Mouse (Mus musculus) hindbrain, embryonic 14.5 days (tissue): ENCODE data around the gene Ppcs. TPM values are rescaled to one million over a fixed set of nuclear protein-coding genes. Genes with fewer than 3 reads are reported as not detected.

Source experiments
- ATAC-seq: fragments of 200-750 bp; cut with Nextera tagmentation; 2 replicates; pipeline ENCODE4 v1.8.0; 2017; ENCODE audit warnings: moderate number of reproducible peaks, mild to moderate bottlenecking, moderate TSS enrichment, moderate library complexity; ENCODE audit not compliant: low FRiP score
- DNase-seq: peaks from one replicate; pipeline ENCODE4 v3.0.0-alpha.2; 2015; ENCODE audit warnings: low spot score
- H3K27ac ChIP-seq: fragments of 300-500 bp; sonication (generic); 2 replicates; pipeline ENCODE4 v1.5.1; 2014; ENCODE audit warnings: mild to moderate bottlenecking, moderate library complexity
- H3K27me3 ChIP-seq: fragments of 300-500 bp; sonication (generic); 2 replicates; pipeline ENCODE4 v1.6.1; 2014; ENCODE audit warnings: mild to moderate bottlenecking, low read length, mixed read lengths; ENCODE audit not compliant: control insufficient read depth, insufficient read depth
- H3K36me3 ChIP-seq: fragments of 300-500 bp; sonication (generic); replicated peaks from 2 replicates; pipeline ENCODE4 v1.6.1; 2014; ENCODE audit not compliant: control insufficient read depth, insufficient read depth
- H3K4me1 ChIP-seq: fragments of 300-500 bp; sonication (generic); replicated peaks from 2 replicates; pipeline ENCODE4 v1.6.1; 2014; ENCODE audit warnings: antibody characterized with exemption, low read length, mixed read lengths; ENCODE audit not compliant: control insufficient read depth, insufficient read depth
- H3K4me2 ChIP-seq: fragments of 300-500 bp; sonication (generic); replicated peaks from 2 replicates; pipeline ENCODE4 v1.6.1; 2014; ENCODE audit warnings: mild to moderate bottlenecking, moderate library complexity
- H3K4me3 ChIP-seq: fragments of 300-500 bp; sonication (generic); replicated peaks from 2 replicates; pipeline ENCODE4 v1.5.1; 2014; ENCODE audit warnings: mild to moderate bottlenecking, low read length
- H3K9ac ChIP-seq: fragments of 300-500 bp; sonication (generic); 2 replicates; pipeline ENCODE4 v1.6.1; 2014
- H3K9me3 ChIP-seq: fragments of 300-500 bp; sonication (generic); 2 replicates; pipeline ENCODE4 v1.6.1; 2016; ENCODE audit warnings: low read length; ENCODE audit not compliant: control insufficient read depth
- WGBS: fragments of 180-500 bp; shearing (Covaris S2); extraction: QIAGEN DNeasy Blood & Tissue Kit; methylation state at CpG from one replicate; pipeline ENCODE4 v1.1.7; 2014; 5-methylcytosine and 5-hydroxymethylcytosine counted together
- polyA plus RNA-seq: library from polyadenylated mRNA; unstranded; fragments of >200 nt; fragmentation: Nextera tagmentation; extraction: Ambion mirVana; gene quantifications from 2 replicates; pipeline ENCODE4 v1.2.1, GENCODE M21; 2014

Ppcs gene
- polyA plus RNA-seq, 1 experiment from 2014 or later, result 25.6 TPM

DNA sequence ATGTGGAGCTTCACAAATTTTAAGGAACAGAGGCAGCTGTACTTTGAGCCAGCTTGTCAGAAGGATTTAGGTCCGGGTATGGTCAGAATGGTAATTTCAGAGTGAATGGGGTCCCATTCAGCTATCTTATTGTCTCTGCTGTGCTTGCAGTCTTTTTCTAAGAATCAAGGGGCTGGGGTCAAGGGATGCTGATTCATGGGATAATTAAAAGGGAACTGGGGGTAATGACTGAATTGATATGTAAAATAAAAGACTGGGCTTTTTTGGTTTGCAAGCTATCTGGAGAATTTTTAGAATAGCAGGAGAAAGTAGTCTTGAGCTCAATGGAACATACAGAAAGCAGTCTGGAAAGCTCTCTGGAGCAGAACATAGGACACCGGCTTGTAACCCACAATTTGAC, 18.8 kb downstream of the Ppcs start:
- ATAC-seq (no peak), DNase-seq (no peak)
- WGBS, result 48% methylated on average over 2 of the region's 2 CpGs
- H3K27ac ChIP-seq, result no peak overlapping the region
- H3K4me1 ChIP-seq, result no peaks in the 10 kb centered on the region
- H3K9ac ChIP-seq, result no peak overlapping the region
- peaks cover 18% of the 10 kb centered on the region for H3K36me3 ChIP-seq
- H3K27me3 ChIP-seq, result no peaks in the 10 kb centered on the region
- no peak overlapping the region for H3K4me3 ChIP-seq
- peaks cover 21% of the 10 kb centered on the region for H3K9me3 ChIP-seq
- H3K4me2 ChIP-seq, result no peak overlapping the region

DNA sequence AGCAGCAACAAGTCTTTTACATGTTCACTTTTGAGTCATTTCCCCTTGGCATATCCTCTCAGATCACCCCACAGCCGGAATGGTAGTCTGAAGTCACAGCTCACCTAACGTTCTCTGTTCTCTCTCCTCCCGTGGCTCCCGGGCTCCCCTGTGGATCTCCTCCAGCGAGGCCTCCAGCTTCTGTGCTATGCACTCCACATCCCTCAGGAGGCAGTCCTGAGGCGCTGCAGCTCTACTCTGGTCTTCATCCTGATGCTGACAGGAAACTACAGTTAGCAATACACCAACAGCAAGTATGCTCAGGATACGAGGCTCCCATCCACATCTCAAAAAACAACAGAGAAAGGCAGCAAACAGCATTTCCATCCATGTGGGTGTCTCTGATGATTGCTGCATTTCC, 21.3 kb downstream of the Ppcs start:
- Histone ChIP-seq H3K4me1 (no peaks in the 10 kb centered on the region), H3K4me3 (no peak overlapping the region), H3K27ac (no peak overlapping the region), H3K9me3 (peaks cover 21% of the 10 kb centered on the region), H3K36me3 (peaks cover 31% of the 10 kb centered on the region), H3K9ac (no peak overlapping the region), H3K4me2 (no peak overlapping the region), H3K27me3 (no peaks in the 10 kb centered on the region)
- 69% methylated on average over 7 of the region's 7 CpGs for WGBS
- DNase-seq, result no peak
- ATAC-seq, result no peak

DNA sequence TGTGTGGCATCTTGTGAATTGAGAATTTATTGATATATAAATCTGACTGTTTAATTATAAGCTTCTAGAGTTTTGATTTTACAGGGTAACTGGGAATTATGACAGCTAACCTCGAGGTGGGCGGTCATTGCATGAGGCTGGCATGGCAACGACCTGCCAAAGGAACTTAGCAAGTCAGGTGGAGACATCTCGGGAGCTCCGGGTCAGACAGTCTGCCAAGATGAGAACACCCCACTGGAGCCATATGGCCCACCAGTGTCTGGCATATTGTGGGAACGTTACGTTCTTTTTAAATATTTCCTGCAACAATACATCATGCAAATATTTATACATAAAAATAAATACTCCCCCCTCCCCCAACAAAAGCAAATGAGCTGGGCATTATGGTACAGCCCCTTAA, 23.5 kb downstream of the Ppcs start:
- Histone ChIP-seq H3K4me3 (no peak overlapping the region), H3K4me1 (no peaks in the 10 kb centered on the region), H3K27ac (no peak overlapping the region), H3K27me3 (no peaks in the 10 kb centered on the region), H3K4me2 (no peak overlapping the region), H3K9me3 (peaks cover 17% of the 10 kb centered on the region), H3K9ac (no peak overlapping the region), H3K36me3 (peaks cover 28% of the 10 kb centered on the region)
- WGBS, result 85% methylated on average over 7 of the region's 7 CpGs
- DNase-seq (no peak), ATAC-seq (no peak)

DNA sequence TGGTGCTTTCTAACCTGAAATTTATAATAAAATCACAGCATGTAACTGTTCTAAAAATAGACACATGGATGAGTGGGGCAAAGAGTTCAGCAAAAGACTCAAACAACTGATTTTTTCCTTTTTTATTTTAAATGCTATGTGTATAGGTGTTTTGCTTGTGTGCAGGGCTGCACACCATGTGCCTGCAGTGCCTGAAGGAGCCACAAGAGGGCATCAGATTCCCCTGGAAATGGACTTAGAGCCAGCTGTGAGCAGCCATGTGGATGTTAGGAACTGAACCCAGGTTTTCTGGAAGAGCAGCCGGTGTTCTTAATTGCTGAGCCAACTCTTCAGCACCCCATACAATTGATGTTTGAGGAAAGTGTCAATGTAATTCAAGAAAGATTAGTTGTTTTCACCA, 31.9 kb downstream of the Ppcs start:
- Histone ChIP-seq H3K4me2 (no peak overlapping the region), H3K4me3 (no peak overlapping the region), H3K9ac (no peak overlapping the region), H3K27me3 (no peaks in the 10 kb centered on the region), H3K27ac (no peak overlapping the region), H3K36me3 (peaks cover 5% of the 10 kb centered on the region; the same call in 1 of the 2 replicates), H3K9me3 (peaks cover 4% of the 10 kb centered on the region; the same call in 1 of the 2 replicates), H3K4me1 (no peaks in the 10 kb centered on the region)
- DNase-seq (no peak), ATAC-seq (no peak)
- WGBS, result 92% methylated on average over 1 of the region's 1 CpGs

DNA sequence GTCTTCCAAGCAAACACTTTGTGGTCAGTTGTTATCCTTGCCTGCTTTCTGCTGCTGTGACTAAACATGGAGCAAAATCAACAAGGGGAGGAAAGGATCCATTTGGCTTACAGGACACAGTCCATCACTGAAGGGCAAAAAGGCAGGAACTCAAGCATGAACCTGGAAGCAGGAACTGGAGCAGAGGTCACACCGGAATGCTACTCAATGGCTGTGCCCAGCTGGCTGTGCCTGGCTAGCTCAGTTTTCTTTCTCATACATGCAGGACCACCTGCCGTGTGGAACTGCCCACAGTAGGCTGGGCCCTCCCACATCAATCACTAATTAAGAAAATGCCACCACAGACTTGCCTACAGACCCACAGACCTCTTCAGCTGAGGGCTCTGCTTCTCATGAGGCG, 33.0 kb downstream of the Ppcs start:
- Histone ChIP-seq H3K9me3 (peaks cover 4% of the 10 kb centered on the region; the same call in 1 of the 2 replicates), H3K4me2 (no peak overlapping the region), H3K9ac (no peak overlapping the region), H3K4me3 (no peak overlapping the region), H3K27ac (no peak overlapping the region), H3K4me1 (no peaks in the 10 kb centered on the region), H3K27me3 (no peaks in the 10 kb centered on the region), H3K36me3 (peaks cover 5% of the 10 kb centered on the region; the same call in 1 of the 2 replicates)
- 44% methylated on average over 3 of the region's 3 CpGs for WGBS
- no peak for DNase-seq
- ATAC-seq, result no peak

DNA sequence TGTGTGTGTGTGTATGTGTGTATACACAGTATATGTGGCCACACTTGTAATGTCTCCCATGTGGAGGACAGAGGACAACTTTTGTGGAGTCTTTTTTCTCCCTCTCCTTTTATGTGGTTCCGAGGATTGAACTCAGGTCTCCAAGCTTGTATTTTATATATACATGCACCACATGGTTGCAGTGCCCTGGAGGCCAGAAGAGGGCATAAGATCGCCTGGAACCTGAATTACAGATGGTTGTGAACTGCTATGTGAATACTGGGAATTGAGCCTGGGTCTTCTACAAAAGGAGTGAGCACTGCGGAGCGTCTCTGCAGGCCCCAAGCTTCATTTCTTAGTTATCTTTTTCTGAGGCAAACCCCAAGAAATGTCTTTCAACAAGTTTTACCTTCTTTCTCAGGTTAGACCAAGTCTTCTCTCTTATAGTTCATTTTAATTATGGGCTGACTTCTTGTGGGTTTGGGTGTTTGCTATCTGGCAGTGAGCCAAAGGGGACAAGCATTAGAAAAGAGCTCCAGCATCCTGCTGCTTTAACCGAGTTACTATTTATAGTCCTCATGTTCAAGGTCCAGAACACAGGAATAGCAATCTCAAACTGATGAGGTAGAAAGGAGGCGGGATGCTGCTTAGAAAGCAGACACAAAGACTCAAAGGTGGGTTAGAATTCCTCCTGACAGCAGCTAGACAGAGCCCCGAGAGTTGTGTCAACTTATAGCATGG, 40.6 kb downstream of the Ppcs start:
- Histone ChIP-seq H3K27ac (no peak overlapping the region), H3K4me2 (no peak overlapping the region), H3K9ac (no peak overlapping the region), H3K4me3 (no peak overlapping the region), H3K4me1 (no peaks in the 10 kb centered on the region), H3K36me3 (no peaks in the 10 kb centered on the region), H3K9me3 (no peaks in the 10 kb centered on the region), H3K27me3 (no peaks in the 10 kb centered on the region)
- ATAC-seq (no peak), DNase-seq (no peak)
- 80% methylated on average over 7 of the region's 7 CpGs for WGBS

DNA sequence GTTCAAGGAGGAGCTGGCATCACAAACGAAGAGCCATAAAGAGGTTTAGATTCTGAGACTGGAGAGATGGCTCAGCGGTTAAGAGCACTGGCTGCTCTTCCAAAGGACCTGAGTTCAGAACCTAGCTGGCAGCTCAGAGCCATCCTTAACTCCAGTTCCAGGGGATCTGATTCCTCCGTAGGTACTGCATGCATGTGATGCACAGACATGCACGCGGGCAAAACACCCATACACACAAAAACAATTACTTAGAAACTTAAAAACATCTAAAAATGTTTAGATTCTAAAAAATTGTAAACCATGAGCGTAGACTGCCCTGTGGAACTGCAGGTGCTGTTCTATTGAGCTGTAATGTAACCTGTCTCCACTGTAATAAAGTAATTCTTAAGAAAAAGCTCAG, 52.8 kb downstream of the Ppcs start:
- no peak overlapping the region for H3K27ac ChIP-seq
- ATAC-seq (no peak), DNase-seq (no peak)
- no peak overlapping the region for H3K4me2 ChIP-seq
- H3K9me3 ChIP-seq, result no peaks in the 10 kb centered on the region
- H3K9ac ChIP-seq, result no peak overlapping the region
- H3K36me3 ChIP-seq, result no peaks in the 10 kb centered on the region
- no peaks in the 10 kb centered on the region for H3K4me1 ChIP-seq
- 92% methylated on average over 6 of the region's 6 CpGs for WGBS
- no peak overlapping the region for H3K4me3 ChIP-seq
- no peaks in the 10 kb centered on the region for H3K27me3 ChIP-seq

Other genes with a start within 250 kb of the Ppcs start
- gene Zfp691, start 248.2 kb downstream of the Ppcs start, polyA plus RNA-seq, result 3.2 and 4.9 TPM in 2 replicates
- gene Ermap, start 232.4 kb downstream of the Ppcs start, polyA plus RNA-seq, result 0.77 and 2.5 TPM in 2 replicates
- gene Svbp, start 227.1 kb downstream of the Ppcs start, polyA plus RNA-seq, result 221 and 251 TPM in 2 replicates
- gene Tmem269, start 204.2 kb downstream of the Ppcs start, polyA plus RNA-seq, result 0.25 TPM in 1 of 2 replicates, not detected in the other
- gene AU022252, start 189.7 kb downstream of the Ppcs start, polyA plus RNA-seq, result 26.3 and 28.2 TPM in 2 replicates
- 10.9 and 12.7 TPM in 2 replicates for gene P3h1, start 189.5 kb downstream of the Ppcs start, polyA plus RNA-seq
- 1.1 and 1.4 TPM in 2 replicates for gene Cldn19, start 167.0 kb downstream of the Ppcs start, polyA plus RNA-seq
- 1,089 and 1,212 TPM in 2 replicates for gene Ybx1, start 127.8 kb downstream of the Ppcs start, polyA plus RNA-seq
- 46.9 and 50.1 TPM in 2 replicates for gene Ppih, start 101.9 kb downstream of the Ppcs start, polyA plus RNA-seq
- gene Ccdc30, start 6.9 kb downstream of the Ppcs start, polyA plus RNA-seq, result 19.7 and 20.9 TPM in 2 replicates
- 0.23 and 0.83 TPM in 2 replicates for gene Zmynd12, start 394 bp upstream of the Ppcs start, polyA plus RNA-seq
- gene Rimkla, start 70.2 kb upstream of the Ppcs start, polyA plus RNA-seq, result 30.5 and 37.8 TPM in 2 replicates
- 30.0 and 36.4 TPM in 2 replicates for gene Foxj3, start 114.6 kb upstream of the Ppcs start, polyA plus RNA-seq
- 9.2 and 10.5 TPM in 2 replicates for gene Frg2f1, start 117.1 kb upstream of the Ppcs start, polyA plus RNA-seq
- not detected in 2 replicates for gene Guca2a, start 215.3 kb upstream of the Ppcs start, polyA plus RNA-seq
- gene Guca2b, start 236.5 kb upstream of the Ppcs start, polyA plus RNA-seq, result not detected in 2 replicates